Mouse (Mus musculus) kidney, adult 2 months (tissue): ENCODE results near the gene Zfpl1.

Experiments used
- CTCF ChIP-seq: fragments of 200-500 bp; conservative IDR thresholded peaks from 2 replicates; pipeline ENCODE4 v1.5.1; 2011; ENCODE audit warnings: low read depth, mild to moderate bottlenecking, control low read depth, low read length, moderate library complexity, mixed read lengths; ENCODE audit not compliant: insufficient read depth, insufficient read length
- POLR2A ChIP-seq: fragments of 200-500 bp; IDR thresholded peaks from one replicate; pipeline ENCODE4 v1.6.1; 2011; ENCODE audit warnings: low read depth, low read length, control low read depth

DNA sequence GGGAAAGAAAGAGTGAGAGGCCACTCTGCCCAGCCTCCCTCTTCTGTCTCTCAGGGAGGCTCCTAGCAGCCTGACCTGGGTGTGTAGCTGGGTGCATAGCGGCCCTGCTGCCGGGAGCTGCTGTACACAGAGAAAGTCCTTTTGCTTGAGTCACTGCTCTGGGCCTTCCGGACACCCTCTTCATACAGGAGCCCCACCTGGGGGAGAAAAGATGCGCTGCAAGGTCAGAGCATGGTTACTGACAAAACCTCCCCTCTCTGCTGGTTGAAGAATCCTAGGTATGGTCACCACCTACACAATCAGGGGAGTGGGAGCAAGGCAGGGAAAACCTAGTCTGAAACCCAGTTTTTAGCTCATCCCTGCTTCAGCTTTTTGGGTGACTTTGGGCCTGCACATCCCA, 15.8 kb downstream of the Zfpl1 start:
- no peak for TF ChIP-seq POLR2A
- no peak for TF ChIP-seq CTCF
